Mouse (Mus musculus): ENCODE data around the gene Tmem150a. TPM values are rescaled to one million over a fixed set of nuclear protein-coding genes. Genes with fewer than 3 reads are reported as not detected.

Gene Tmem150a
- polyA plus RNA-seq, 1 experiment, result 47.6 TPM

- no peak for TF ChIP-seq POLR2A (IDR thresholded peaks at IDR 0.05; ENCODE audit: low read depth, low read length)
- TF ChIP-seq CTCF (IDR thresholded peaks at IDR 0.05; ENCODE audit: borderline replicate concordance, insufficient read depth, low read length), result no peak
- H3K27ac ChIP-seq (ENCODE audit: insufficient read depth, low read length), result peak overlapping the region; percentile 38
These were observed 24.3 kb downstream of the Tmem150a start for GRCm38 (mm10) chr6:72379377-72380130.

GRCm38 (mm10) chr6:72380131-72380770, 25.0 kb downstream of the Tmem150a start, which contains the start of gene Vamp5:
TSS of gene Vamp5 (minus strand) at chr6:72380468.
- TF ChIP-seq POLR2A (IDR thresholded peaks at IDR 0.05; ENCODE audit: low read depth, low read length), result peak; percentile 53
- no peak for TF ChIP-seq CTCF (IDR thresholded peaks at IDR 0.05; ENCODE audit: borderline replicate concordance, insufficient read depth, low read length)
- Histone ChIP-seq H3K27ac (ENCODE audit: insufficient read depth, low read length) (peak within 1 kb of the TSS; percentile 38), H3K4me3 (ENCODE audit: insufficient read depth, low read length) (peak within 1 kb of the TSS; percentile 40), H3K4me1 (ENCODE audit: control insufficient read depth, insufficient read depth, low read length) (no peaks in the 10 kb centered on the region)

More at GRCm38 (mm10) chr6:72379377-72380130, 24.3 kb downstream of the Tmem150a start:
- Histone ChIP-seq H3K4me1 (ENCODE audit: control insufficient read depth, insufficient read depth, low read length) (no peaks in the 10 kb centered on the region), H3K4me3 (ENCODE audit: insufficient read depth, low read length) (peak overlapping the region; percentile 40)

- Histone ChIP-seq H3K4me3 (ENCODE audit: insufficient read depth, low read length) (no peak overlapping the region), H3K27ac (ENCODE audit: insufficient read depth, low read length) (no peak overlapping the region)
- TF ChIP-seq POLR2A (IDR thresholded peaks at IDR 0.05; ENCODE audit: low read depth, low read length), result no peak
- TF ChIP-seq CTCF (IDR thresholded peaks at IDR 0.05; ENCODE audit: borderline replicate concordance, insufficient read depth, low read length), result no peak
These were observed 27.2 kb downstream of the Tmem150a start for GRCm38 (mm10) chr6:72382494-72382893.

GRCm38 (mm10) chr6:72383142-72383820, 28.0 kb downstream of the Tmem150a start:
- TF ChIP-seq CTCF (IDR thresholded peaks at IDR 0.05; ENCODE audit: borderline replicate concordance, insufficient read depth, low read length) (no peak), POLR2A (IDR thresholded peaks at IDR 0.05; ENCODE audit: low read depth, low read length) (no peak)
- no peak overlapping the region for H3K27ac ChIP-seq (ENCODE audit: insufficient read depth, low read length)
- H3K4me3 ChIP-seq (ENCODE audit: insufficient read depth, low read length), result no peak overlapping the region
- H3K4me1 ChIP-seq (ENCODE audit: control insufficient read depth, insufficient read depth, low read length), result no peaks in the 10 kb centered on the region

More at GRCm38 (mm10) chr6:72382494-72382893, 27.2 kb downstream of the Tmem150a start:
- no peaks in the 10 kb centered on the region for H3K4me1 ChIP-seq (ENCODE audit: control insufficient read depth, insufficient read depth, low read length)

- H3K4me1 ChIP-seq (ENCODE audit: control insufficient read depth, insufficient read depth, low read length), result no peaks in the 10 kb centered on the region
- H3K27ac ChIP-seq (ENCODE audit: insufficient read depth, low read length), result no peak overlapping the region
- TF ChIP-seq CTCF (IDR thresholded peaks at IDR 0.05; ENCODE audit: borderline replicate concordance, insufficient read depth, low read length) (no peak), POLR2A (IDR thresholded peaks at IDR 0.05; ENCODE audit: low read depth, low read length) (no peak)
- no peak overlapping the region for H3K4me3 ChIP-seq (ENCODE audit: insufficient read depth, low read length)
These were observed 28.7 kb downstream of the Tmem150a start for GRCm38 (mm10) chr6:72383952-72384351.

- no peaks in the 10 kb centered on the region for H3K4me1 ChIP-seq (ENCODE audit: control insufficient read depth, insufficient read depth, low read length)
- no peak overlapping the region for H3K4me3 ChIP-seq (ENCODE audit: insufficient read depth, low read length)
- H3K27ac ChIP-seq (ENCODE audit: insufficient read depth, low read length), result no peak overlapping the region
- TF ChIP-seq POLR2A (IDR thresholded peaks at IDR 0.05; ENCODE audit: low read depth, low read length) (no peak), CTCF (IDR thresholded peaks at IDR 0.05; ENCODE audit: borderline replicate concordance, insufficient read depth, low read length) (no peak)
These were observed 30.0 kb downstream of the Tmem150a start for GRCm38 (mm10) chr6:72385258-72385657.

GRCm38 (mm10) chr6:72386561-72386960, 31.3 kb downstream of the Tmem150a start:
- no peak overlapping the region for H3K27ac ChIP-seq (ENCODE audit: insufficient read depth, low read length)
- no peak overlapping the region for H3K4me3 ChIP-seq (ENCODE audit: insufficient read depth, low read length)
- TF ChIP-seq POLR2A (IDR thresholded peaks at IDR 0.05; ENCODE audit: low read depth, low read length) (no peak), CTCF (IDR thresholded peaks at IDR 0.05; ENCODE audit: borderline replicate concordance, insufficient read depth, low read length) (no peak)
- no peaks in the 10 kb centered on the region for H3K4me1 ChIP-seq (ENCODE audit: control insufficient read depth, insufficient read depth, low read length)

GRCm38 (mm10) chr6:72387816-72388215, 32.6 kb downstream of the Tmem150a start:
- no peak overlapping the region for H3K4me3 ChIP-seq (ENCODE audit: insufficient read depth, low read length)
- H3K4me1 ChIP-seq (ENCODE audit: control insufficient read depth, insufficient read depth, low read length), result no peaks in the 10 kb centered on the region
- TF ChIP-seq CTCF (IDR thresholded peaks at IDR 0.05; ENCODE audit: borderline replicate concordance, insufficient read depth, low read length) (no peak), POLR2A (IDR thresholded peaks at IDR 0.05; ENCODE audit: low read depth, low read length) (no peak)
- H3K27ac ChIP-seq (ENCODE audit: insufficient read depth, low read length), result no peak overlapping the region

GRCm38 (mm10) chr6:72388266-72388665, 33.0 kb downstream of the Tmem150a start:
- Histone ChIP-seq H3K4me3 (ENCODE audit: insufficient read depth, low read length) (no peak overlapping the region), H3K4me1 (ENCODE audit: control insufficient read depth, insufficient read depth, low read length) (no peaks in the 10 kb centered on the region), H3K27ac (ENCODE audit: insufficient read depth, low read length) (no peak overlapping the region)
- TF ChIP-seq POLR2A (IDR thresholded peaks at IDR 0.05; ENCODE audit: low read depth, low read length), result no peak
- no peak for TF ChIP-seq CTCF (IDR thresholded peaks at IDR 0.05; ENCODE audit: borderline replicate concordance, insufficient read depth, low read length)

All from embryonic fibroblast, embryonic 13.5 days (primary cell).